Mouse (Mus musculus) CH12F3 (cell line): ENCODE data around the gene Kank1.

ENCODE experiments used
- in situ Hi-C: fragments of 300-500 bp; cut with MboI; formaldehyde crosslinking; loops from 2 replicates; pipeline ENCODE4 v1.14.3; 2020; ENCODE audit warnings: low sequenced_read_pairs

The Kank1 gene

DNA sequence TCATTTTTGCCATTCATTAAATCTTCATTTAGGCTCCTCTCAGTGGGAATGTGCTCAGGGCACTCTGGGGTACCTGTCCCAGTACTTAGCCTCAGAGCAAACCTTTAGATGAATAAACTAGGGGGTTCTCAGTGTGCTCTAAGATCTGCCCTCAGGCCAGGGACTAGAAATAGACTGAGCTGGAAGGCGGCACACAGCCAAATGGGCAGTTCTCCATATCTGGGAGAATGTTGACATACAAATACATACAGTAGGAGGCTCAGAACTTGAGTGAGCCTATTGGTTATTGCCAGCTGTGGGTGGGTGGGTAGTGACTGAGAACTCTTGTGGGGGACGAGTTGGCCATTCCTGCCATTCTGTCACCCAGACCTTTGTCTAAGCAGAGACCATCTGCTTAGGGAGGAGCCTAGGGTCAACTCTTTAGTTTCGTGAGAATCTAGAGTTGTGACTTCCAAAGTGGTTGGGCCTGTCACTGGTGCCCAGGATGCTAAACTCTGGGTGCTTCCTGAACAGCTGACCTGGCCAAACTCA, 14.9 kb downstream of the Kank1 start:
- in situ Hi-C loops: no loop called here

DNA sequence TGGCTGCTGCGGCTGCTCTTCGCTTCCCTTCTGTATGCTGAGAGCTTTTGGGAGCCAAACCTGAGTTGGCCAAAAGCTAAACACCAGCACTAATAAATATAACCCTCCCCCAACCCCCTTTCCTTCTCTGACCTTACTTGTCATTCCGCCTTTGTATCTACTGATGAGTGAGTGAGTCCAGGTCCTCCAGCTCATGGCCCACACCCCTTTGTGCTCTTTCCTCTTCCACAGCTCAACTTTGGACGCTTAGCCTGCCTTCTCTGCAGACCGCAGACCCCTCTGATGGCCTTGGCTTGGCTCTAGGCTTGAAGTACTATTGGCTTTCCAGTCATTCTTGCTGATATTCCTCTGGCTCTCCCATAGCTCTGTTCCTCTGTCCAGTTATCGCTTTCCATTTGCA, 16.4 kb downstream of the Kank1 start:
- in situ Hi-C loops: no loop called here

DNA sequence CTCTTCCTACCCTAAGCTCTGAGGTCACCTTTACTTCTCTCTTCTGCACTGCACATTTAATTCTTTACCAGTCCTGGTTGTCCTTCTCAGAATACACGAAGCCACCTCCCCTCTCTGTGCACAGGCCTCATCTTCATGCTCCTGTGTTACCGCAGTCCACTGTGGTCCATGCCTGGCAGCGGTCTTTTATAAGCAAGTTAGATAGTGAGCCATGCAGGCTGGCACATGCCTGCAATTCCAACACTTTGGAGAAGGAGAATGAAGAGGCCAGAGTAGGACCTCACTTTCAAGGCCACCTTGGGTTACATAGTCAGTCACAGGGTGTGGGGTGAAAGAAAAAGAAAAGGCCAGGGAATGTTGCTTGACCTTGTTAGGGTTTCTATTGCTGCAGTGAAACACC, 16.9 kb downstream of the Kank1 start:
- in situ Hi-C loops: no loop called here

DNA sequence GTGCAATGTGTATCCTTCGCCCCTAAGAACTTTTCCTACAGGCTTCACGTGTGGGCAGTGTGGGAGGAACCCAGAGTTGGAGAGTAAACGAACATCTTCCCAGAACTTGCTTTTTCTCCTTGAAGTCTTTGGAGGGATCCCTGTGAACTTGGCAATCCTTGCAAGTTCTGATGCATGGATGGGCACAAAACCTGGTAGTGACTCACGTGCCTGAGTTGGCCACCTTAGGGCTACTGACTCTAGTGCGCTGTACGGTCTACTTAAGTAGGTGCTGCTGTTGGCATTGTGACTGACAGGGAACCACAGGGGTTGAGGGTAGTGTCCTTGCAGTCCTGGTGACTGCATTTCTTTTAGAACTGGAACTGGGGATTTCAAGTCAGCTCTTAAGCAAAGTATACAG, 21.5 kb downstream of the Kank1 start:
- in situ Hi-C loops: no loop called here

DNA sequence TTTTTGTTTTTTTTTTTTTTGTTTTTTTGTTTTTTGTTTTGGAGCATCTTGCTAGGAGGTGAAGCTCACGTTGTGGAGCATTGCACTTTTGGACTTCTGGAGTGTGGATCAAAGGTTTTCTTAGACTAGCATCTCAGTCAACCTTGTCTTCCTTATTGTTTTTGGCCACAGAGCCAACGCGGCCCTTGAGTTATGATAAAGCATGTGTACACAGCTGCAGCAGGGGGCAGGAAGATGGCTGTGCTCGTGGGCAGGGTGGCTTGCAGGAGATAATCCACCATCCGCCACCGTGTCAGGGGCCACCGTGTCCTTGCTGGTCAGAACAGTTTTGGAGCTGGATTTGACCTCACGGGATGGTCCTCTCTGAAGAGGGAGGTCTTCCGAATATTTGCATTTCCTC, 29.4 kb downstream of the Kank1 start:
- in situ Hi-C loops: no loop called here

DNA sequence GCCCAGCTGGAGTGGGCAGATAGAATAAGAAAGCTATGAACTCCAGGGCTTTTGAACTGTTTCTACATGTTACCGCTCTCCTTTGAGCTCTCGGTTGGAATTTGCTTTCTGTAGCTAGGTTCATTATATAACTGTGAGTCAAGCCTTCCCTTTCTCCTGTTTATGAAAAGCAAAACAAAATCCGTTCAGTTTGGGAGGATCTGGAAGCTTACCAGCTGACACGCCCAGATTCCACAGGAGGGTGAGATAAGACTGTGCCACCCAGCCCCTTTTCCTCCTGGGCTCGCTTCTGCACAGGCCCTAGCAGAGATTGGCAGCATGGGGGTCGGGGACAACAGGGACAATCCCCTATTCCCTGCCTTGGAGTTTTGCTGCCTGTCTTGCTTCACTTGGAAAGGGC, 30.5 kb downstream of the Kank1 start:
- in situ Hi-C loops: no loop called here

DNA sequence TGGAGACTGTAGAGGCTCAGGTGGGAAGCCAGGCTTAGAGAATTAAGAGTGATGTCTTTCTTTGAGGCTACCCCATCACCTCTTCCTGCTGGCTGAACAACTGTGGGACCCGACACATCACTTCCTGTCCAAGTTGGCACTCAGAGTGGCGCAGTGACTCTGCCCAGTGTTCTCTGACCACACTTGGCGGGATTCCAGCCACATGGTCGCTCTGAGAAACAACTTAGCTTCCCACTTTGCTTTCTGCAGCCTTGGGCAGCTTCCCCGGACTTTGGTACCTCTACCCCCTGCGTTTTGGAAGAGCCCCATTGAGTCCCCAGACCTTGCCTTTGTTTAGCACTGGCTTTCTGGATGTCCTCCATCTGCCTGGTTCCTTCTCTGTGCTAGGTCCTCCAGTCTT, 31.8 kb downstream of the Kank1 start:
- in situ Hi-C loops: no loop called here

DNA sequence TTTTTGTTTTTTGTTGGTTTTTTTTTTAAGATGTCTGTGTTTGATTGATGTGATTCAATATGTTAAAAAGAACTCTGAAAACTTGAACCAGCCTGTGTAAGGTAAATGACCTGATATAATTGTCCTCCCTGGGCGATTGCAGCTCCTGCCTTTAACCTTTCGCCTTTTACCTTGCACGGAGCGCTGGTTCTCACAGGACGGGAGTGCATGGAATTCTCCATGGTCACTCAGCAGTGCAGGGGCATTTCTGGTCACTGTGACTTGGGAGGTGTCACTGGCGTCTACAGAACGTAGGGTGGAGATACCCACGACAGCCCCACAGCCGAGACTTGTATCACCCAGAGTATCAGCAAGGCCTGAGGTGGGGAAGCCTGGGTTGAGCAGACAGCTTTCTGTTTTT, 34.8 kb downstream of the Kank1 start:
- in situ Hi-C loops: no loop called here

DNA sequence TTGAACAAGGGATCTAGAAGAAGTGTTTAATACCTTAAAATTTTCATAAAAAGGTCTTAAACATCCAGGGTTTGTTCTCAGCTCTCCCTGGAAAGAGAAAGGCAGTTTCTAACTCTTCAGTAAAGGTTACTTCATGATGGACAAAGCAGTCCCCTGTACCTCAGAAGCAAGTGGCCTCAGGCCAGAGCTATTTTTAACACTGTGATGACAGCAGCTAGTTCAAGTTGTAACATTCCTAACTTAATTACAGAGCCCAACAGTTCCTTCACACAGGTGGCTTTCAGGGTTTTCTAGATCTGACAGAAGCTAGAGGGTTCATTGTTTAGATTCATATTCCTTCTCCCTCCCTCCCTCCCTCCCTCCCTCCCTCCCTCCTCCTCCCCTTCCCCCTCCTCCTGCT, 36.4 kb downstream of the Kank1 start:
- in situ Hi-C loops: no loop called here

DNA sequence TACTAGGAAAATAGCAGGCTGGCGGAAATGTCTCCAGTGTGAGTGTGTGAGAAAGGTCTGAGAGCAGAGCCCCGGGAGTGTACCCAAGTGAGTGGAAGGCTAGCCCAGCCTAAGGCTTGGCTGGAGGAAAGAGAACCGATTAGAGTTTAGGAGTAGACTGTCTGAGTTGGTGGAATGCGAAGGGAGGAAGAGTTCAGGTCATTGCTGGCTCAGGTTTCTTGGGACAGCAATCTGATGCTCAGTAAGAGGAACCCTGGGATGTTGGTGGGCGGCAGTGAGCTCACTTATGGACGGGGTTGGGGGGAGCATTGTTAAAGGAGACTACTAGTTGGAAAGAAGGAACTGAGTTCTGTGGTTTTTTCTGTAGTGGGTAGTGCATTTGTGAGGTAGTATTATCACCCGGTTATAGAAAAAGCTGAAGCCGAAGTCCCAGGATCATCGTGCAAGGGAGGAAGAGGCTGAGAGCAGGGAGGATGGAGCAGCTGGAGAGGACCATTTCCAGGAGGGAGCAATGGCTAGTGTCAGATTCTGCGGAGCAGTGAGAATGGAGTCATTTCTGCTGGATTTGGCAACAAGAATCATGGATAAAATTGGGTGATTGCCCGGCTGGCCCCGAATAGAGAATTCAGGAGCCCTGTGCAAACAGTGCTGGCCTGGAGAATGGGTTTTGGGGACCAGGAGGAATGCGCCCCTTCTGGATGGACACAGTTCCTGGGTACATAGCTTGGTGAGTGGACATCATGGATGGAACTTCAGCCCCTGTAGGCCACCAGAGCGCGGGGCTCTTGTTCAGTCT, 40.0 kb downstream of the Kank1 start:
- in situ Hi-C loops: no loop called here

DNA sequence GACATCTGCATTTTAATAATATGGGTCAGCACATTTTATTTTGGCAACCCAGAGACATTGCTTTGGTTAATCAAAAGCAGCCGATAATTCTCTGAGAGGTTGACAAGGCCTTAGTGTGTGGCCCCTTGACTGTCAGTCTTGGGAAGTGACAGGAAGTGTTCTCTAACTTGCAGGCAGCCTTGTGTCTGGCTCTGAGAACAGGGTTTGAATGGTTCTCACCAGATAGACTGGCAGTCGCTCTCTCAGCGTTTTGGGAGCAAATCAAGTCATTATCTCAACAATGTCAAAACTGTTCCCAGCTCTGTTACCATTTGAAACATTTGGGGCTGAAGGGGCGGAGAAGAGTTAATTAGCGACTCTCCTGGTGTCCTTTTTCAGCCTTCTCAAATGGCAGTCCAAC, 41.0 kb downstream of the Kank1 start:
- in situ Hi-C loops: no loop called here

DNA sequence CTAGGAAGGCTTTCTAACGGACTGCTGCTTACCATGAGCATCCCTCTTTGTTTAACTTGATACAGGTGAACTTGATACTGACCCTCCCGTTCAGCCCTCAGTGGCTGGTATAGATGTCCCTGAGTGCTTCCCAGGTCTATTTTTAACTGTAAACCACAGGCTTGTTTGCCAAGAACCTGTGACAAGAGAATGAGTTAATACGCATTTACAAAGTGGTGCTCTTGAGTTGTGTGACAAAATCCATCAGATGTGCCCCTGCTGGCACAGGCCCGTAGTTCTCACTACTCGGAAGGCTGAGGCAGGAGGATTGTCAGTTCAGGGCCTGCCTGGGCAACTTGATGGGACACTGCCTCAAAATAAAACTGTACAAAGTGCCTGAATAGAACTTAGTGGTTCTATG, 42.8 kb downstream of the Kank1 start:
- in situ Hi-C loops: no loop called here

DNA sequence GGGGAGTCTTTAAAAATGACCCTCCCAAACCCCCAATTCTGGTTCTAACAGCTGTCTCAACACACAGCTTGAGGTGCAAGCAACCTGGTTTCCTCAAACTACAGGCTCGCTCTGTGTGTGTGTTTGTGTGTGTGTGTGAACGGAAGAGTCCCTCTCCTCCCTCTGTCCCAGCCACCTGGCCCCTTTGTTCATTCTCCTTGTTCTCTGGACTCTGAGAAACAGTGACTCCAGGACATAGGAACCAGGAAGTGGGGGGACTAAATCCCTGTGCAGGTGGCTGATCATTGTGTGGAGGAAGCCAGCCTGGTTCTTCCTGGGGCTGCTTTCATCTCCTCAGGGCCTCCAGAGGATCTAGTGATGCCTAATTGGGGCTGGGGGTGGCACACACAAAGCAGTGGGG, 46.9 kb downstream of the Kank1 start:
- in situ Hi-C loops: no loop called here

DNA sequence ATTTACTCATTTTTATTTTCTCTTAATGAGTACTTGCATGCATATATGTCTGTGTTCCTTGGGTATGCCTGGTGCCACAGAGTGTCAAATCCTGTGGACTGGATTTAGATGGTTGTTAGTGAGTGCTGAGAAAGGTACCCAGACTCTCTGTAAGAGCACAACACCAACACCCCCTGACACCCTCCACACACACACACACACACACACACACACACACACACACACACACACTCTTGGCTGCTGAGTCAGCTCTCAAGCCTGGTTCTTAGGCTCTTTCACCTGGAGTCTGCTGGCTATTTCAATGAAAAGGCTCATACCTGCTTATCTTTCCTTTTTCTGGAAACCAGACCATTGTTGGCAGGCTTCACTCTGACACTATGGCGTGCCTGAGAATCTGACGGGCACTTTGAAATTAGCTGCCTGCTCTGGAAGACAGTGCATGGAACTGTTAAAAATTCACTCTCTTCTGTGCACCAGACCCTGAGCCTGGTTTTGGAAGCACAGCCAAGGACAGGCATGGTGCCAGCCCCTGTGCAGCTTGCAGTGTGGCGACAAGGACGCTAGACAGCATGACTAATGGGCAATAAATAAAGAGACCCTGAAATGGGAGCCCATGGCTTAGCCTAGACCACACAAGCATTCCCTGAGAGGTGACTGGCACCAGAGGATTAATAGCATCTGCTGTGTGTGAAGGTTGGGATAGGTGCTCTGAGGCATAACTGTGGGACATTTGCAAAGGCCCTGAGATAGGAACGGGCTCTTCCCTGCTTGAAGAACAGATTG, 49.2 kb downstream of the Kank1 start:
- in situ Hi-C loops: no loop called here

DNA sequence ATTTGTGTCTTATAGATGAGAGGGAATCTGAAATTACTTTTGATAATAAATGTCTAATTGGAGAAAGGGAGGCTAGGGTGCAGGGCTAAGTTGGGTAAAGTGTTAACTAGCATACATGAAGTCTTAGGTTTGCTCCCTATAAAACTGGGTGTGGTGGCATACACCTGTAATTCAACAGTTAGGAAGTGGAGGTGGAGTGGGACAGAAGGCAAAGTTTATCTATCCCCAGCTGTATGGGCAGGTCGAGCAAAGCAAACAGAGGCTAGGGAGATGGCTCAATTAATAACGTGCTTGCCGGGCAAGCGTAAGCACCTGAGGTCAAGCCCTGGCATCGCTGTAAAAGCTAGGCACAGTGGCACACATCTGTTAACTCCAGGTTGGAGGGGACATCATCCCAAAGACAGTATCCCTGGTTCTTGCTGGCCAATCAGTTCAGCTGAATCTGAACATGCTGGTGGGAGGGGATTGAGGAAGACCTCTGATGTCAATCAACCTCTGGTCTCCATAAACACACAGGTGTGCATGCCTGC, 54.3 kb downstream of the Kank1 start:
- in situ Hi-C loops: no loop called here

DNA sequence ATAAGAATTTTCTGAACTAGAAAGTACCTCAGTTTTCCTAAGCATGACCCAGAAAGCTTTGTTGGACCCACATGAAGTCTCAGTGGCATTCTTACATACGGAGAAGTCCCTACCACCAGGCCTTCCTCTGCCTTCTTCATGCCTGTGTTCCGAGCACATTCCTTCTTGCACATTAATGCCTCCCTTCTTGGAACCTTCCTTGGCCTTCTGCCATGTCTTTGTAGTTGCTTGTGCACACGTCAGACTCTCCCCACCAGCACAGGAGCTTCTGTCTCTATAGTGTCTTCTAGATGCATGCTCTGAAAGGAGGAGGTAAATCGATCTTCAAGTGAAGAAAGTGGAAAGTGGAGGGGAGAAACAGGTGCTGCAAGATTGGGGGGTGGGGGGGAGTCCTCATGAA, 58.4 kb downstream of the Kank1 start:
- in situ Hi-C loops: no loop called here

DNA sequence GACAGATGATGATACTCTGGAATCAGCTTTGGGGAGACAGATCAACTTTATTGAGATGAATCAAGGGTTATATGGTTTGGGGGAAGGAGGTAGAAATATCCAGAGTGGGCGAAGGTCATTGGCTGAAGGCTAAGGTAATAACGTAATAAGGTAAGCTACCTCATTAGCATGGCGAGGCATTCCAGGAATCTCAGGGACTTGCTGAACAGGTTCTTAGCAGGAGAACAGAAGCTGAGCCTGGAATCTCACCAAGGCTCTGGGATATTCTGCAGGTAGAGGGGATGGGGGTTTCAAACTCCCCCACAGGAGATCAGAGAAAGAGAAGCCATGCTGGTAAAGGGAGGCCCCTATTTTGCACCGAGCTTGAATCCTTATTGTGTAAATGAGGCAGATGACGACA, 60.5 kb downstream of the Kank1 start:
- in situ Hi-C loops: no loop called here

DNA sequence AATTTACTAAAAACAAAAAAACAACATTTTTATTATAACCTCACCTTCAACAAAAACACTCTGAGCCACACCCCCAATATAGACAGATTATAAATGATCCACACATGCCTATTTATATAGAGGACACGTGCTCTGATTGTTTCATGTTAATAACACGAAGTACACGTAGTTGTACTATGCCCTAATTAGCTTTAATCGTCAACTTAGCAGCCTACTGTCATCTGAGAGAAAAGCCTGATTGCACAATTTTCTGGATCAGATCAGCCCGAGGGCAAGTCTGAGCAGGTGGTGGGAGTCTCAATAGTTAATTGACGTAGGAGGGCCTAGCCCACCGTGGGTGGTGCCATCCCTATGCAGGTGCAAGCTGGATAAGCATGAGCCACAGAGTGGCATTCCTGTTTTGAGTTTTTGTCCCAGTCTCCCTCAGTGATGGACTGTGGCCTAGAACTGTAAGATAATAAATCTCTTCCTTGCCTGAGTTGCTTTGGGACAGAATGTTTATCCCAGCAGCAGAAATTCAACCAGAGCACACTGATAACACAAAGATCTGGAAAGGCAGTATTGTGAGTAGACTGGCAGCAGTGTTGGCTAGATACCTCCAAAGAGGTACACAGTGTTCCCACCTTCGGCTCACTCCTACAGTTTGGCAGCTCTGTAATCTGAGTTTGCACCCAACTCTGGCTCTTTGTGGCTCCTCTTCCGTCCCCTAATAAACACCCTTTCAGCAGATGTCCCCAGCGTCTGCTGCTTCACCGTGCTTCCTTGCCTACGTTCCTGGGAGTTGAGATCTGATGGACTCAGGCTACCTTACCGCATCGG, 63.3 kb downstream of the Kank1 start:
- in situ Hi-C loops: no loop called here

DNA sequence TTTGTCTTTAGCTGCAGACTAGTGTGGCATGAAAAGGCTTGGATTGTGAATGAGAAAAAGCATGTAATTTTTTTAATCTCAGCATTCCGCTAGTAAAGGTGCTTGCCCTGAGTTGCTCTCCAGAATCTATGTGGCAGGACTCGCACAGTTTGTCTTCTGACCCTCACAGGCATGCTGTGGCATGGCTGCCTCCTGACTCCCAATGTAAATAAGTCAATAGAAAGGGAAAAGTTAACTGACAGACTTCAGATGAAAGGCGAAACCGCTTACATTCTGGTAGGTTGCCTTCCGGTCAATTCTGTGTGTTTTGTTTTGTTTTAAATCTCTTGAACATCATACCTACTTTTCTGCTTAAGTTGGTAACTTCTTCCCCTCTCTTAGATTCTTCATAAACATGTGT, 64.4 kb downstream of the Kank1 start:
- in situ Hi-C loops: no loop called here

DNA sequence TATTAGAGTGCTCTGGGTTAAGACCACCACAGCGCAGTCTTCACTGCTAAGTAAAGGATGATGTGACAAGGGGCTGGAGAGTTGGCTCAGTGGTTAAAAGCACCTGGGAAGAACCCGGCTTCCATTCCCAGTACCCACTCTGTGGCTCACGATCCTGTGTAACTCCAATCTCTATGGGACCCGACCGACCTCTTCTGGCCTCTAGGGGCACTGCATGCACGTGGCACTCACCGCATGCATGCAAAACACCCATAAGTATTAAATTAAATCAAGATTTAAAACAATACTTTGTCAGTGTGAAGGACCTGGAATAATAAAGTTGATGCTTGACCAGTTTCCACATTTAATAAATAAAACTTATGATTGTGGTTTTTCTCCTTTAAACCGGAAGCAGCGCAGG, 69.5 kb downstream of the Kank1 start:
- in situ Hi-C loops: no loop called here

DNA sequence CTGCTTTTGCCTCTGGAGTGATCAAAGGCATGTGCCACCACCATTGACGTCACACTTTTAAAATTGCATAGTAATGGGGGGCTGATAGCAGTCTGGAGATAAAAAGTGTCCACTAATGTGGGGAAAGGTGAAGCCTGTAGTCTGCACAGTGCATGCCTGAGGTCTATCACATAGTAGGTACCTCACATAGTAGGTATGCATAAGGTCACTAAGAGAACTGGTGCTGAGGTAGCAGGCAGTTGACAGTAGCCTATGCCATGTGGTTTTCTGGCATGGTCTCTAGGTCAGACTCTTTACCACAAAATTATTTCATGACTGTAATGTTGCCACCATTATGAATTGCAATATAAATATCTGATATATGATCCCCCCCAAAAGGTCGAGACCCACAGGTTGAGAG, 71.4 kb downstream of the Kank1 start:
- in situ Hi-C loops: no loop called here
